Mouse (Mus musculus): Measurements from ENCODE around the gene Pgm1.

DNA sequence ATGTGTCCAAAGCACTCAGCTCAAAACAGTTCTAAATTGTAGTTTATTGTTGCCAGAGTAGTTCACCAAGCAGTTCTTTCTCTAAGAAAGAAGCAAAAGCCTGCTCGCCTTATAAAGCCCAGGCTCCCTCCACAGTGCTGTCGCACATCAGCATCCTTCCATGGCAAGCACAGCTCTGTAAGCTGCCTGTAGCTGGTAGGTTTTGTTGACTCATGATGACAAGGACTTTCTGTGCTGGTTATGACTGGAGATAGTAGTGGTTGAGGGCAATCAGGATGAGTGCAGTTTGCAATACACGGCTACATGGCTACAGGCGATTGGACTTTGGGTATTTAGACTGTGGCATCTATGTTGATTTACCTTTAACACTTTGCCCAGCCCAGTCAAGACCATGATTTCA lies 2.8 kb upstream of the Pgm1 start:
- TF ChIP-seq POLR2A (IDR thresholded peaks at IDR 0.05; ENCODE audit: control insufficient read depth, extremely low read depth, insufficient read depth, low read length, poor library complexity) (no peak), CTCF (IDR thresholded peaks at IDR 0.05; ENCODE audit: borderline replicate concordance, control insufficient read depth, extremely low read depth, insufficient read depth, low read length, poor library complexity) (no peak)
